Mouse (Mus musculus) cerebellum, adult 11 months (tissue): ENCODE measurements around the gene Sec61g.
"Not testable (repeated sequence)": the region's sequence is repeated elsewhere in the genome, so short reads cannot be mapped to it uniquely, and the experiment has no call there.

Source experiments
- DNase-seq: peaks from one replicate; pipeline ENCODE4 v3.0.0; 2022

Gene Sec61g

DNA sequence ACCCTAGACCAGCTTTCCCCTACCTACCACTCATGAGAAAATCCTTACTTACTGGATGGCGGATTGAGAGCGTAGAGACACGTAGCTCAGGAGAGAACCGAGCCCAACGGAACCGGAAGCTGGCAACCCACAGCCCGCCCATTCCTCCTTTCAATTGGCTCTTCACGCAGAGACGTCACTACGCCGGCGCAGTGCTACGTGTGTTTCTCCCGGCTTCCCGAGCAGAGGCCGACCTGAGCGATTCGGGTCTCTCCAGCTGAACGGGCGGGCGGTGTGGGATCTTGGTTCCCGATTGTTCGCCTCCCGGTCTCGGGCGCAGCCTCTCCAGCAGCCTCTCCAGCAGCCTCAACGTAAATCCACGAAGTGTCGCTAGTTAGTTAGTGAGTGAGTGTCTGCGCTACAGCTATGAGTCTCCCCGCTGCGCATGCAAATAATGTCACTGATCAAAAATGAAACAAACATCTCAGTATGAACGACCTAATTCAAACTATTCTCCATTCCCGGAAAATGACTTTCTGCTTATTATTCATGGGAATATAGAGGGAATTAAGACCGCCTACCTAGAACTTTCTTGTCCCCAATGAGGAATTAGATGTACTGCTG, at the start of gene Sec61g:
Gene Sec61g, minus strand, starts transcription at position 433 of the 603 bp plus-strand sequence.
- peak; percentile 89 for DNase-seq

DNA sequence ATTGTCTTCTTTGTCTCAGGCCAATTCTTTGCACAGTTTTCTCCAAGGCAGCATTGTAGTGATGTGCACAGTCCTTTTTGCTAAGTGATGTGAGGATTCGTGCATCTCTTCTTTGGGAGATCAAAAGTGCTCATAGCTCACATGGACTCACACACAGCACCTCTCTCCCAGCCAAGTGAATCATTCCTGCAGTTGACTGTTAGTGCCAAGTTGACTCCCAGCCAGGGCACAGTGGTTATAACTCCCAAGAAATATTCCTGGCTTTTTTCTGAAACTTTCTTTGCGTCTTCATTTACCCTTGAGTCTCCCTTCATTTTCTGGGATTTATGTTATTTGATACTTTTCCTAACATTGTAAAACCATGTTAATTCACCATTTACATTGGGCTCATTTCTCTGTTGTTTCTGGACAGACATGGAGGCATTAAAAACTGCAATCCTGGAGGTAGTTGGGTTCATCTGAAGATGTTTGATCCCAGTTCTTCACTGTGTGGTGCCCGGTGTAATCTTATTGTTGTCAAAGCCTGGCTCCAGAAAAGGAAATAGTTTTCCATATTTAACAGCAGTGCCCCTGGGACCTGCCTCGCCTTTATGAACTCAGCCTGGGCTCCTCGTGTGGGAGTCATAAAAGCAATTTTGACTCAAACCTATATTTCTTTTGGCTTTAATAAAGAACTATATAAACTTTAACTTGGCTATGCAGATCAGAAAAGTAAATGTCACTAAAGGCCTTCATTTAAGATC, 38.3 kb upstream of the Sec61g start:
- DNase-seq: no peak

- no peak for DNase-seq
Measured at GRCm38 (mm10) chr11:16537379-16537778, 29.1 kb upstream of the Sec61g start.

GRCm38 (mm10) chr11:16534582-16535553, 26.6 kb upstream of the Sec61g start:
- DNase-seq: no peak

GRCm38 (mm10) chr11:16532877-16533276, 24.6 kb upstream of the Sec61g start:
- no peak for DNase-seq

DNA sequence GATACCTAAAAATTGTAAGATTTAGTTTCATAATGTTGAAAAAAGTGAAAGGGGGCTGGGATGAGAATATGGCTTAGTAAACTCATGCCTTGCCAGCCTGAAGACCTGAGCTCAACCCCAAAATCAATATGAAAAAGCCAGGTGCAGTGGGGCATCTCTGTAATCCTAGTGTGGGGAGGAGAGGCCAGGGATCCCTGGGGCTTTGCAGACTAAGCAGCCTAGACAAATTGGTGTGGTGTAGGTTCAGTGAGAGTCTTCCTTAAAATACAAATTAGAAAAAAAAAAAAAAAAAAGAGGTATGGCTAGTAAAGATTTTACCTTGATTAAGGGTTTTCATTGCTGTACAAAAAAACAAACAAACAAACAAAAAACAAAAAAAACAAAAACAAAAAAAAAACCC, 20.6 kb upstream of the Sec61g start:
- no peak for DNase-seq

DNA sequence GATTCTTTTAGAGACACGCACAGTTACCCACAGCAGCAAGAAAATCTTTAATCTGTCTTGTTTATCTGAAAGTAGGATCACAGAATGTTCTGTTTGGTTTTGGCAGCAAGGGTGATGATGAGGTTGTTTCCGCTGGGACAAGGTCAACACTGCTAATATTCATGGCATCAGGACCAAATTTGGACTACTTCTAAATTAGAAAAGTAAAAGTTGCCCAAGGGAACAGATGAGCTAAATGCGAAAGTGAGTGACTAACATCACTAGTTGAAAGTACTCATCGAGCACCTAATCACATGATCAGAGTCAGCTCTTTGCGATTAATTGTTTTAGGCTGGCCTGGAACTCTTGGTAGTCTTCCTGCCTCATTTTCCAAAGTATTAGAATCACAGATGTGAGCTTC, 20.1 kb upstream of the Sec61g start:
- DNase-seq: no peak

DNA sequence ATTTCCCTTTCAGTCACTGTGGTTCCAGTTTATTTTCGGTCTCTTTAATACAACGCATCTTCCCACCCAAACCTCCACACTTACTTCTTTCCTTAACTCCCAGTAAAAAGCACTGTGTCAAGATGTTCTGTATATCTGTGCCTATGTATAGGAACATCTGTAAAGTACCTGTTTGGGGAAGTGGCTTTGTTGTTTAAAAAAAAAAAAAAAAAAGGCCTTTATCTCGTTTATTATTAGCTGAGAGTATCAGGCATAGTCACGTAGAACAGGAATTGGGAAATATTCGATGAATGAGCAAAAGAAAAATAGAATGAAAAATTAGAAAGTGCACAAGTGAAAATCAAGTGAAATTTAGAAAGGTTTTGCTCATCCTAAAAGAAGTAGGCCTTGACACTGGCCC, 19.5 kb upstream of the Sec61g start:
- no peak for DNase-seq

- DNase-seq: no peak
Measured at GRCm38 (mm10) chr11:16526467-16526866, 18.2 kb upstream of the Sec61g start.

- DNase-seq: no peak
Measured at GRCm38 (mm10) chr11:16525724-16526123, 17.4 kb upstream of the Sec61g start.

GRCm38 (mm10) chr11:16524917-16525640, 16.8 kb upstream of the Sec61g start:
- no peak for DNase-seq

GRCm38 (mm10) chr11:16515081-16515480, 6.8 kb upstream of the Sec61g start:
- DNase-seq: not testable (repeated sequence)

- DNase-seq: not testable (repeated sequence)
Measured at GRCm38 (mm10) chr11:16514221-16514620, 5.9 kb upstream of the Sec61g start.

GRCm38 (mm10) chr11:16507385-16508051, 766 bp downstream of the Sec61g start:
- no peak for DNase-seq

DNA sequence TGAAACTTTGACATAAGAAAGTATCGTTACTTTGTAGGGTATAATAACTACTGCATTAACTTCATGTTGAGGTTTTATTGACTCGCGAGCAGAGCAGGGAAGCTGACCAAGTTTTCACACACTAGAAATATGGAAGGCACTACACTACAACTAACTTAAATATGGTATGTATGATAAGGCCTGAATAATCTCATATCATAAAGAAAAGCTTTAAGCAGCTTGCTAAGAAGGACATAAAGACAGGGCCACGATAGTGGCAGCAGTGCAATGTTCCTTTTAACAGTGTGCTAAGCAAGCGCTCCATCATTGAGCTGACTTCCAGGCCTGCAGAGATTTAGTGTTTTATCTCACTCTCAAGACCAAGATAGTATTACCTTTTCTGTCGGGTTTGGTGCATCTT, 2.3 kb downstream of the Sec61g start:
- no peak for DNase-seq

DNA sequence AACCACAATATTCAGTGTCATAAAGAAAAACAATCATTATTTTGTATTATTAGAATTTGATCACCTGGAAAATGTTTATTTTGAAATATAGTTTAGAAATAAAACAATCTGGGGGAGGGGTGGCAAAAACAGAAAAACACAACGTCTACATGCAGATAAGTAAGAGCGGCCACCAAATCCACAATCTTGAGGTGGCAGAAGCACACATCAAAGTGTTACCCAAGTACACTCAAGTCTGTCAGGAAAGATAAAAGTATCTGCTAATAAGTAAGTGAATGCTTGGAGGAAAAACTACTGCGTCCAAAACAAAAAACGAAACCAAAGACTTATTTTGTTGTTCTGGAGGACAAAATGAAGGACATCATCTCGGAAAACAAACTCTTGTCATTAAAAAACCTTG, 5.1 kb downstream of the Sec61g start:
- no peak for DNase-seq

DNA sequence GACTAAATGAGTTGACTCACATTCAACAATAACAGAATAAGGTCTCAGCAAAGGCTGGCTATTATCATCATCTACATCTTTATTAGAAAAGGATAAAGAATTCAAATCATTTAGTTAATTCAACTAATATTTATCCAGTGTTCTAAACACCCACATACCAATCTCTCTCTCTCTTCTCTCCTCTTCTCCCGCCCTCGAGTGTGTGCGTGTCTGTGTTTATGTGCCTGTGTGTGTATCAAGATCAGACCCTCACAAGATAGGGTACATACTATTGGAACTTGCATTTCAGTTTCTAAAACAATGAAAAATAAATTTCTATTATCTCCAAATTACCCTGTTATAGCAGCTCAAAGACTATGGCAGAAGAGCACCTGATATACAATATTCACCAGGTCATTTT, 5.5 kb downstream of the Sec61g start:
- DNase-seq: no peak

DNA sequence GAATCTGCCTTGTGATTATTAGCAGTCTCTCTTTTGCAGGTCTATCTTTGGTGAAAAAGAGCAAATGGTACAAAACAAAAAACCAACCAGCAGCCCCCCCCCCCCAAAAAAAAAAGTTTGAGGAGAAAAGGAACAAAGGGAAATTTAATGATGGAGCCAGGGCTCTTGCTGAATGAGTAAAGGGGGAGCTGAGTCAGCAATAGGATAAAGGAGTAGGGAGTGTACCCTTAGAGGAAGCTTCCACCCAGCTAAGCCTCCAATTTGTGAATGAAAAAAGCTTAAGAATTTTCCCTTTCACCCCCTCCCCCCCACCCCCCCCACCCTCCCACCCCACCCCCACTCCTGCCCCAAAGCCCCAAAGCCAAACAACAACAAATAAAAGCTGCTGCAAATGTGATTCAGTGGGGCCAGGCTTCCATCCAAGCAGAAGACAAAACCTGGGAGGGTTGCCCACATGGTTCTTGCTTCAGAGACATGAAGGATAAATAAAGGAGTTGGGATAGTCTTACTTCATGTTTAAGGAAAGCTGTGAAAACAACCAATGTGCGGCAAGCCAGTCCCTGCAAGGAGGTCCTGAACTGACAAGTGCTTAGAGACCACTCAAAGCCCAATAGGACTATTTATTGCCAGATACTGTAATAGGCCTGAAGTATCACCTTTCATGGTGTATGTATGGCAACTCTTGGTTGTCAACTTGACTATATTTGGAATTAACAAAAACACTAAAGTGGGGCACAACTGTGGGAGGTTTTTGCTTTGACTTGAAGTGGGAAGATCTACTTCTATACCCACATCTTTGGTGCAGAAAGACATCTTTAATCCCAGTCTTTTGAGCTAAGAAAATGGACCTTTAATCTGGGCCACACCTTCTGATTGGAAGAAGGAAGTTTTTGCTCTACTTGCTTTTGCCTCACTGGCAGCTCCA, 9.3 kb downstream of the Sec61g start:
- DNase-seq: no peak
